Mouse (Mus musculus) lung, postnatal 0 days (tissue): ENCODE results near the gene Naaa.

Source experiments
- CTCF ChIP-seq: IDR thresholded peaks from 2 replicates; pipeline ENCODE4 v1.5.1; 2016; ENCODE audit warnings: antibody characterized with exemption, mild to moderate bottlenecking
- EP300 ChIP-seq: IDR thresholded peaks from 2 replicates; pipeline ENCODE4 v1.6.1; 2016; ENCODE audit warnings: antibody characterized with exemption, mild to moderate bottlenecking, control low read depth

- TF ChIP-seq EP300 (no peak), CTCF (no peak)
Measured at GRCm38 (mm10) chr5:92313776-92314175, 35.8 kb upstream of the Naaa start.
